Mouse (Mus musculus): ENCODE results near the gene Ceacam19.
A peak's percentile ranks its signal among the peaks of the same experiment; 100 is the strongest.

Gene Ceacam19

DNA sequence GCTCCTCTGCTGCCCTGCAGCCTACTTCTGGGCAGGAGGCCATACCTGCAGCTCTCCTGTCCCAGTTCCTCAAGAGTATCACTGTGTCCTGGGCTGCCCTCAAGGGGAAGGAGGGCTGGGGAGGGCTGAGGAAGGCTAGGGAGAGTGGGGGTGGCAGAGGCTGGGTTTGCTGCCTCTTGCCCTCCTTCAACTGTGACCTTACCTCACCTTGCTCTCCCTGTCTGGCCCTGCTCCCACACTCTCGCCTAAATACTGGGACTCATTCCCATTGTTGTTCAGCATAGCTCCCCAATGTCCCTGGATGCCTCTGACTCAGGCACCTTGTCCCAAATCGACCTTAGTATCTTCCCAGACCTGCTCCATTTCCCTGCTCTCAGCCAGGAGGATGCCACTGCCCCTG, 23.5 kb downstream of the Ceacam19 start:
- Histone ChIP-seq H3K27me3 (ENCODE audit: control insufficient read depth, insufficient read depth, low read length, poor library complexity, severe bottlenecking) (no peaks in the 10 kb centered on the region), H3K36me3 (ENCODE audit: control insufficient read depth, insufficient read depth, low read length, poor library complexity, severe bottlenecking) (no peaks in the 10 kb centered on the region)
- DNase-seq (ENCODE audit: low read depth, low spot score): no peak

DNA sequence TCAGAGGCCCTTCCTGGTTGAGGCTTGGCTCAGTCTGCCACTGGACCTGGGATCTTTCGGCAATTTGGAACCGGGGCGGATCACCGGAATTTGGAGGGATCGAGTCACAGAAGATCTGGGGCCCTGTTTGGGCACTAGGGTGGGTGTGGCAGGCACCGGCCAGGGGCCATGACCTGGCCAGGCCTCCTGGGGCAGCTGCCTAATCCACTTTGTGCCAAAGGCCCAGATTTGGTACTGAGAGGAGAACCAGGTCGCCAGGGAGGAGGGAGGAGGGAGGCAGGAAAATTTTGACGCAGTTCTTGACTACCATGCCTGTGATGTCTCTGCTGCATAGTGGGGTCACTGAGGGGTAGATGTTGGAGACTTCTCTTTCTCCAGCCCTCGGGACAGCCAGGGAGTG, 26.6 kb downstream of the Ceacam19 start, which contains the start of gene Ceacam16:
Gene Ceacam16 (minus strand): TSS at position 101 of the 400 bp plus-strand sequence.
- DNase-seq (ENCODE audit: low read depth, low spot score): no peak
- no peaks in the 10 kb centered on the region for H3K36me3 ChIP-seq (ENCODE audit: control insufficient read depth, insufficient read depth, low read length, poor library complexity, severe bottlenecking)

DNA sequence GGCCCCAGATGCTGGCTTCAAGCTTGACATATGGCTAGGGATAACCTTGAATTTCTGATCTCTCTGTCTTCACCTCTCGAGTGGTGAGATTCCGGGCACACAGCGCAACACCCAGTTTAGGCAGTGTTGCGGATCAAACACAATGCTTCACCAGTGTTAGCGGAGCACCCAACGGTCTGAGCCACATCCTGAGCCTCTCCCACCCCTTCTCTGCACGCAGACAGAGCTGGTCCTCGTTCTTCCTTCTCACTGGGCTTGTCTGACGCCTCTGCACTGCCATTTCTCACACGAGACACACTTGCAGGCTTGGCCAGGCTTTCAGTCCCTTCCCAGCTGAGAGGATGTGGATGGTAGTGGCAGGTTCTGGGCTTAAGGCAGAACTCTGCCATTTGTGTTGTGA, 28.0 kb downstream of the Ceacam19 start:
- no peak for DNase-seq (ENCODE audit: low read depth, low spot score)
- Histone ChIP-seq H3K36me3 (ENCODE audit: control insufficient read depth, insufficient read depth, low read length, poor library complexity, severe bottlenecking) (no peaks in the 10 kb centered on the region), H3K27me3 (ENCODE audit: control insufficient read depth, insufficient read depth, low read length, poor library complexity, severe bottlenecking) (no peaks in the 10 kb centered on the region)

More for the DNA sequence above, 26.6 kb downstream of the Ceacam19 start, which contains the start of gene Ceacam16:
- no peaks in the 10 kb centered on the region for H3K27me3 ChIP-seq (ENCODE audit: control insufficient read depth, insufficient read depth, low read length, poor library complexity, severe bottlenecking)

DNA sequence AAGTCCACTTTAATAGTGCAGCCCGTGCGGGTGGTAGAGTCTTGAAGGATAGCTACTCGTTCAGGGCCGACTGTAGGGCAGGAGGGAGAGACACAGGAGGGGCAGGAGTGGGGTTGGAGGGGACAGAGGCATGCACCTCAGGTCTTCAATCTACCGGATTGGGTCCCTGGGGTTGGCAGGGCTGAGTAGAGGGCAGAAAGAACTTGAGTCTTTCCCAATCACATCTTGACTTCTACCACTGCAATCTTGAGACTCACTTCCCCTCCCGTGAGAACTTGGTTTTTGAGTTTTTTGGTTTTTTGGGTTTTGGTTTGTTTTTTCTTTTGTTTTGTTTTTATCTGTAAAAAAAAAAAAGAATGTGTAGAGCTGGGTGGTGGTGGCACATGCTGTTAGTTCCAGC, 31.5 kb downstream of the Ceacam19 start:
- Histone ChIP-seq H3K27me3 (ENCODE audit: control insufficient read depth, insufficient read depth, low read length, poor library complexity, severe bottlenecking) (no peaks in the 10 kb centered on the region), H3K36me3 (ENCODE audit: control insufficient read depth, insufficient read depth, low read length, poor library complexity, severe bottlenecking) (no peaks in the 10 kb centered on the region)
- no peak for DNase-seq (ENCODE audit: low read depth, low spot score)

DNA sequence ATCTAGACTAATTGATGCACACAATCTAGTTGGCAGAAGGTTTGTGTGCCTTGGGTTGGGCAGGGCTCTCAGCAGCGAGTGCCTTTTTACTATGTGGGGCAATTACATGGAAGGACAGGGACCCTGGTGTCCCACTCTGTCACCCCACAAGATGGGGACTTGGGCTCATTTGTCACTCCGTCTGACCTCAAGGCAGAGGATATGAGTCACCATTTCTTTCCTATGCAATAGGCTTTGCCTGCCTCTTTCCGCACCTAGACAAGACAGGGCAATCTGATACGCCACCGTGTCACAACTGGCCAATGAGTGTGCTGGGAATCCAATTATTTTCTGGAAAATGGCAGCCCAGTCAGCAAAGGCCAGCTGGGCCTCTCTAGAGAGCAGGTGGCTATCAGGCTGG, 32.1 kb downstream of the Ceacam19 start:
- no peak for DNase-seq (ENCODE audit: low read depth, low spot score)
- Histone ChIP-seq H3K27me3 (ENCODE audit: control insufficient read depth, insufficient read depth, low read length, poor library complexity, severe bottlenecking) (no peaks in the 10 kb centered on the region), H3K36me3 (ENCODE audit: control insufficient read depth, insufficient read depth, low read length, poor library complexity, severe bottlenecking) (no peaks in the 10 kb centered on the region)

DNA sequence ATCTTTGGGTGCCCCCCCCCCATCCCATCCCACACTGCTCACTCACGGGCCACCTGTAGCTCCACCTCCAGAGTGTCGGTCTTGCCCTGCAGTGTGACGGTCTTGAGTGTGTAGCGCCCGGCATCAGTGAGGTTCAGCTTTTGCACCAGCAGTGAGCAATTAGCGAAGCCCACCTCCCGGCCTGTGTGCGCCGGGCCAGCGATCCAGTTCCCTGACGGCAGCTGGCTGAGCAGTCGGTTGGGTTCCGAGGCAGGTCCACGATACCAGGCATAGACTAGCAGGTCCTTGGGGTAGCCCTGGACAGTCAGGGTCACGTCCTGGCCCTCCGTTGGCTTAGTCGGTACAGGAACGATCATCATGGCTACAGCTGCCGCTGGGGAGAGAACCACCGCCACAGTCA, 34.2 kb downstream of the Ceacam19 start:
- DNase-seq (ENCODE audit: low read depth, low spot score): no peak
- H3K36me3 ChIP-seq (ENCODE audit: control insufficient read depth, insufficient read depth, low read length, poor library complexity, severe bottlenecking): no peaks in the 10 kb centered on the region

DNA sequence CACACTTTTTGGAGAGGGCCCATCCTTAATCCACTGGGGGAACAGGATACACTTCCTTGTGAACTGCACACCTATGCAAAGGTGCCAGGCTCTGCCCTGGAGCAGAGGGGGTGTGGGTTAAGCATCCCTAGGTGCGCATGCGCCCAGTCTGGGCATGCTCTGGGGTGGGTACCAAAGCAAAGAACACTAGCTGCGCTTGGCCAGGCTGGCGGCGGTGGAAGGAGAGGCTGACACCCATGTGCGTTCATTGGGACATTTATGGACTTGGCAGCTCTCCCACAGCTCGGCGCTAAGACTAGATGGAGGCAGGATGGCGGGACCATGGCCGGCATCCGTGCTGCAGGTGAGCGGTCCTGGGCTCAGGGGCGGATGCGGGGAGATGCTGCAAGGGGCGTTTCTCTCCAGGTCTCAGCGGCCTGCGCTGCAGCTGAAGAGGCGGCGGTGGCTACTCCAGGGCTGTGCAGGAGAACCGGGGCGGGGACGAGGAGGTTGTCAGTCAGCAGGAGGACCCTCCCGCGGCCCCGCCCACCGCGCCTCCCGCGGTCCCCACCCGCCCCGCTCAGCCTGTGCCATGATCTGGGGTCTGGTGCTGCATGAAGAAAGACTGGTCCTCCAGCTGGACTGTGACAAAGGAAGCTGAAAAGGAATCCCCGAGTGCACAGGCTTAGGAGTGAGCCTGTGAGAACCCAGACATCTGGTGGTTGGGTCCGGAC, 35.8 kb downstream of the Ceacam19 start, which contains the start of gene Gm19345:
Gene Gm19345 (plus strand): TSS at position 146 of the 713 bp plus-strand sequence.
- Histone ChIP-seq H3K36me3 (ENCODE audit: control insufficient read depth, insufficient read depth, low read length, poor library complexity, severe bottlenecking) (no peaks in the 10 kb centered on the region), H3K27me3 (ENCODE audit: control insufficient read depth, insufficient read depth, low read length, poor library complexity, severe bottlenecking) (no peaks in the 10 kb centered on the region)
- no peak for DNase-seq (ENCODE audit: low read depth, low spot score)

More for the DNA sequence above, 34.2 kb downstream of the Ceacam19 start:
- no peaks in the 10 kb centered on the region for H3K27me3 ChIP-seq (ENCODE audit: control insufficient read depth, insufficient read depth, low read length, poor library complexity, severe bottlenecking)

DNA sequence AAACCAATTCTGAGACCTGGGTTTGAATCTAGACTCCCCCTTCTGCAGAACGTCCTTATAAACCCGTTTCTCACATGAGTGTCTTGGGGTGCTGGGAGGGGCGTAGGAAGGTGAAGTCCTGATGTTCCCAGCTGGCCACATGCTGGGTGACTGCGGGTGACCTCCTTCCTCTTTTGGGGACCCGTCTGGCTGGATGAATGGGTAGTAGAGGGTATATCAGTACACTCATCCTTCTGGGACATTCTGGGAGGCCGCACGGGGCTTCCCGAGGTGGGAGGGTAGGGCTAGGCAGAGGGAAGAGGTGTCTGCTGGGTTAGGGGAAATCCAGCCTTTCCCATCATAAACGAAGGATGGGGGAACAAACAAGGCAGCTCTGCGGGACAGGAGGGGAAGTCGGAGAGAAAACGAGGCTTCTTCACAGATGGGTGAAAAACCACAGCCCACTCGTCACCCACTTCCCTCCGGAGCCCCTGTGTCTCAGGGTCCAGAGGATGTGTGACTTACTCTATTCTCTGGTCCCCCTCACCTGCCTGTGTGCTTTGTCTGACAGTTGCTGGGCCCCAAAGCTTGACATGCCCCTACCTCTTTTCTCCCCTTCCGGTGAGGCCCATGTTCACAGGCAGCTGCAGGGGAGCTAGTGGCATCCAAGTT, 43.1 kb downstream of the Ceacam19 start:
- Histone ChIP-seq H3K27me3 (ENCODE audit: control insufficient read depth, insufficient read depth, low read length, poor library complexity, severe bottlenecking) (no peaks in the 10 kb centered on the region), H3K36me3 (ENCODE audit: control insufficient read depth, insufficient read depth, low read length, poor library complexity, severe bottlenecking) (no peaks in the 10 kb centered on the region)
- peak; percentile 77 for DNase-seq (ENCODE audit: low read depth, low spot score)

DNA sequence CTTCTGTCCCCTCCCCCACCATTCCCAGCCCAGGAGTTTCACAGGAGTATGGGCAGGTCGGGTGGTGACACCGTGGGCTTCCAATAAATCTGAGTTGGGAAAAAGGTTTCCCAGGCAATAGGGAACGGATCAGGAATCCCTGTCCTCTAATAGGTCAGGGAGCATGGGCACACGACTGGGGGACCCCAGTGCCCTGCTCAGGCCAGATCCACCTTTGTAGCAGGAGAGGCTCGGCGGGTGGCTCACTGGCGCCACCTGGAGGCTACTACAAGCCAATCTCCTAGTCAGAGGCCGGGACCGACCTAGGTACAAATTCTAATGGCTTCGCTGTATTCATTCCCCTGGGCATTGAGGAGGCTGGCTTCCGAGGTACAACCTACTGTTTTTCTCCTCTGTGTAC, 44.2 kb downstream of the Ceacam19 start:
- Histone ChIP-seq H3K36me3 (ENCODE audit: control insufficient read depth, insufficient read depth, low read length, poor library complexity, severe bottlenecking) (no peaks in the 10 kb centered on the region), H3K27me3 (ENCODE audit: control insufficient read depth, insufficient read depth, low read length, poor library complexity, severe bottlenecking) (no peaks in the 10 kb centered on the region)
- DNase-seq (ENCODE audit: low read depth, low spot score): peak; percentile 84

DNA sequence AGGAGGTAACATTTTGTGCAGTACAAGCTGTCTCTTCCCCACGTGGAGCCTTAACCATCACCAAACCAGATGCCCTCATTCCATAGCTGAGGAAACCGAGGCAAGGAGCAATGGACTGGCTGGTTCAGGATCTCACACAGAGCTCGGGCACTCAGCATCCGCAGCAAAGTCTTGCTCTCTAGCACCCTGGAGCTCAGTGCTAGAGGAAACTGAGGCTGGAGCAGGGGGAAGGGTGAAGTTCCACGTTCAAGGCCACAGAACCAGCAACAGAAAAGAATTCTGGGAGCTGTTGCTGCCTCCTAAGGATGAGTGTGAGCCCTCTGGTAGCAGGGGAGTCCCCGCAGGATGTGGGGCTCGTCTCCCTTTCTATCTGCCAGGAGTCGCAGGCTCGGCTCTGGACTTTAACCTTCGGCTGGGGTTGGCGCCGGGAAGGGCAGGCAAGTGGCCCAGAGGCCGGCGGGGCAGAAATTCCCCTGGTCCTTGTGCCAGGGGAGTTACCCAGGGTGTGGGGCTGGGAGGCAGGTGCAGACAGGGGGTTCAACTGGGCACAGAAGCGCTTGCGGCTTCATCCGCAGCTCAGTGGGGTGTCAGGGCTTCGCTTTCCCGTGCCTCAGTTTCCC, 44.8 kb downstream of the Ceacam19 start:
- H3K27me3 ChIP-seq (ENCODE audit: control insufficient read depth, insufficient read depth, low read length, poor library complexity, severe bottlenecking): no peaks in the 10 kb centered on the region

DNA sequence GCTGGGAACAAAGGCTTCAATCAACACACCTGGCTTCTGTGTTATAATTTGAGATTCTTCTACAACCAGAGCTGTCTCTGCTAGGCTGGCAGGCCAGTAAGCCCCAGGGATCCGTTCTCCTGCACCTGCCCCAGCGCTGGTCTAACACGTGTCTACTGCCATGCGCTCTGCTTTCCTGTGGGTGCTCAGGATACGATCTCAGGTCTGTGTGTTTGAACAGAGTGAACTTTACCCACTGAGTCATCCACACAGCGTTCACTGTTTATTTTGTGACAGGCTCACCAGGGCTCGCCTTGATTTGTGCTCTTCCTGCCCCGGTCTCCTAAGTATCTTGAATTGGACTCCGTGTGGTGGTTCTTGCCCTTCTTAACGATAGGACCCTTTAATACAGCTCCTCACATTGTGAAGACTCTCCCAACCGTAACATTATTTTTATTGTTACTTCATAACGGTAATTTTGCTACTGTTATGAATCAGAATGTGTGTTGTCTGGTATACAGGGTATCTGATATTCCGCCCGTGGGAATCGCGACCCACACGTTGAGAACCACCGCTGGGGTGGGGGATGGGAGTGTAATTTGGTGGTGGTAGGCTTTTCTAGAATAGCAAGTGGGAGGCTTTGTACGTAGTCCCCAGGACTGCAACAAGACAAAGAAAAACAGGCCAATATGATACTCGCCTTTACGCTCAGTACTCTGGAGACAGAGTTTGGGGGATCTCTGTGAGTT, 45.9 kb downstream of the Ceacam19 start:
- DNase-seq (ENCODE audit: low read depth, low spot score): no peak
- Histone ChIP-seq H3K36me3 (ENCODE audit: control insufficient read depth, insufficient read depth, low read length, poor library complexity, severe bottlenecking) (no peaks in the 10 kb centered on the region), H3K27me3 (ENCODE audit: control insufficient read depth, insufficient read depth, low read length, poor library complexity, severe bottlenecking) (no peaks in the 10 kb centered on the region)

More for the DNA sequence above, 44.8 kb downstream of the Ceacam19 start:
- no peak for DNase-seq (ENCODE audit: low read depth, low spot score)
- no peaks in the 10 kb centered on the region for H3K36me3 ChIP-seq (ENCODE audit: control insufficient read depth, insufficient read depth, low read length, poor library complexity, severe bottlenecking)

DNA sequence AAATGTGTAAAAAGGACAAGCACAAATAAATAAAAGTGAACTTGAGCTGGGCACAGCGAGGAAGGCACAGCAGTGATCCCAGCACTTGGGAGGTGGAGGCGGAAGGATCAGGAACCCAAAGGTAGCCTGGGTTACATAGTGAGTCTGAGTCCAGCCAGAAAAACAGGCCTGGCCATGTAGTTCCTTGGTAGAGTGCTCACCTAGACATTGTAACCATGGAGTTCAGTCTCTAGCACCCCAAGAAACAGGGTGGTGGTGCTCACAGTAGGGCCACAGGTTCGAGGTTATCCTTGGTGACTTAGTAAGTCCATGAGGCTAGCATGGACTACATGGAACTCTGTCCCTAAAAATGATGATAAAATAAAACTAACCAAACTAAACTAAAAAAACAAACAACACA, 46.8 kb downstream of the Ceacam19 start:
- no peaks in the 10 kb centered on the region for H3K36me3 ChIP-seq (ENCODE audit: control insufficient read depth, insufficient read depth, low read length, poor library complexity, severe bottlenecking)

DNA sequence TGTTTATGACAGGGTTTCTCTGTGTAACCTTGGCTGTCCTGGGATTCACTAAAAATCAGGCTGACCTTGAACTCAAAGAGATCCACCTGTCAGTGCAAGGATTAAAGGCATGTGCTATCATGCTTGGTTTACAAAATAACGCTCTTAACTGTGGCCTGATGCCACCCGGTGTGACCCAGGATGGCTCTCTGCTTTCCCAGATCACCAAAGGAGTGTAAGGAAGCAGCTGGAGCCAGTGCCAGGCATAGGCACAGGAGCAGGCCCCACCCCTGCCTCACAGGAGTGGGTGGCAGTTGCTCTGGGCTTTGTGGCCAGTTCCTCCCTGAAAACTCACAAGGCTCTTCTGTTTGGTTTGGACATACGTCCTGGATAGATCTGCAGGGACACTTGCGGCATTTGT, 47.4 kb downstream of the Ceacam19 start:
- DNase-seq (ENCODE audit: low read depth, low spot score): no peak
- Histone ChIP-seq H3K27me3 (ENCODE audit: control insufficient read depth, insufficient read depth, low read length, poor library complexity, severe bottlenecking) (no peaks in the 10 kb centered on the region), H3K36me3 (ENCODE audit: control insufficient read depth, insufficient read depth, low read length, poor library complexity, severe bottlenecking) (no peaks in the 10 kb centered on the region)

More for the DNA sequence above, 46.8 kb downstream of the Ceacam19 start:
- DNase-seq (ENCODE audit: low read depth, low spot score): no peak
- no peaks in the 10 kb centered on the region for H3K27me3 ChIP-seq (ENCODE audit: control insufficient read depth, insufficient read depth, low read length, poor library complexity, severe bottlenecking)

DNA sequence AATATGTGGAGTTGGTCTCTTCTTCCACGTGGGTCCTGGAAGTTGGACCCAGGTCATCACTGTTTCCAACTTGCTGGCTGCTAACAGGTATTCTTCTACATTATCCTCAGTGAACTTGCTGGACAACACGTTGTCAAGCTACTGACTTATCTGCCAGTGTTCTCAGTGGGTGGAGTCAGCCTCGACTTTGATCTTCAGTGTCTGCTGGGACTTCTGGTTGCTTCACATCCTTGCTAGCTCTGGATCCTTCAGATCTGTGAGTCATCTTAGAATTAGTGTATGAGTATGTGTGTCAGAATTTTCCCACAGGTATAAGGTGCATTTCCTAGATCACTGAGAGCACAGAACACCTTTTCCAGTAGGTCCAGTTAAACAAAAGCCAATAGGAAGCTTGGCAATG, 50.9 kb downstream of the Ceacam19 start:
- Histone ChIP-seq H3K36me3 (ENCODE audit: control insufficient read depth, insufficient read depth, low read length, poor library complexity, severe bottlenecking) (no peaks in the 10 kb centered on the region), H3K27me3 (ENCODE audit: control insufficient read depth, insufficient read depth, low read length, poor library complexity, severe bottlenecking) (no peaks in the 10 kb centered on the region)
- DNase-seq (ENCODE audit: low read depth, low spot score): no peak
